Mouse (Mus musculus) thymus, postnatal 14 days (tissue): ENCODE data around the gene Olfr849.

Source experiments
- DNase-seq: peaks from one replicate; pipeline ENCODE4 v3.0.0; 2021

Olfr849 gene

GRCm38 (mm10) chr9:19439966-19440365, at the start of gene Olfr849:
Gene Olfr849, plus strand, starts transcription at chr9:19440266.
- no peak for DNase-seq

DNA sequence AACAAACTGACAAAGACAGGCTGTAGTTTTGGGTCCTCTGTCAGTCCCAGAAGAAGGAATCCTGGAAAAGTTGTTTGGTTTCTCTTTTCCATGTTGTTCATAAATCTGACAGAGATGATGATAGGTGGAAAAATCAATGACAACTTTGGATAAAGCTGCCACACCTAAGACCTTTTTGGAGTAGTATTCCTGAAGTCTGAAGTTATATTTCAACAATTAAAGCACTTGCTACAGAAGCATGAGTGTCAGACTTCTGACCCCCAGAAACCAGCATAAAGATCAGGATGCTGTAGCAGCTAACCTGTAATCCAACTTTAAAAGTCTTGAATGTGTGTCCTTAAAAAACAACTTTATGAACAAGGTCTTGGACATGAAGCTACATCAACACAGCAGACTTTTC, 38.1 kb downstream of the Olfr849 start, which contains the start of gene Olfr850:
Gene Olfr850, minus strand, starts transcription at position 101 of the 400 bp plus-strand sequence.
- no peak for DNase-seq

DNA sequence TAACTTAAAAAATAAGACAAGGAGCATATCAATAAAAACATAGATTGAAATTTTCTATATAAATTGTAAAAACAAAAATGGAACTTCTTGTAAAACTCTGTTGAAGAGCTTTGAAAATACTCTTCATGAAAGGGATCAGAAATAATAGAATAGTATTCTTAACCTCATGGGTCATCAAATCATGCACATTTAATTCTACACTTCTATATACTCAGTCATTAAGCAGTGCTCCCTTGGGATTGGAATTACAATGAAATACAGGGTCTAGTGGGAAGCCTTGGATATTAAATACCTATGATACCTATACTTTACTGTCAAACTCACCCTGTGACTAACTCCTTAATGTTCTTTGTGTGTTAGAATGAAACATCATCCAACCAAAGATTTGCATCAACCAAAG, 52.9 kb downstream of the Olfr849 start, which contains the start of gene Olfr851:
Gene Olfr851, plus strand, starts transcription at position 301 of the 400 bp plus-strand sequence.
- DNase-seq, result no peak
